16 mouse cellular contexts compared by ENCODE assay signal in genomic region chr5:123120624-123121215, GRCm38 (mm10).
"Had no signal": no experiment of that assay in that cellular context is flagged by ENCODE, and none has a peak within 500 bp of the region (broad histone marks: within the 10 kb centered on the region; RNA-seq: fewer than 3 reads in every experiment).

No protein-coding gene starts in this region.

- H3K4me2 ChIP-seq: liver, embryonic 13.5 days; lung, embryonic 15.5 days; midbrain, embryonic 11.5 days; neural tube, embryonic 13.5 days had no signal

- H3K36me3 ChIP-seq: lung, embryonic 15.5 days had no signal

- H3K27me3 ChIP-seq: liver, embryonic 13.5 days; lung, embryonic 15.5 days; neural tube, embryonic 13.5 days had no signal

- DNase-seq: kidney, adult 18-20 months; kidney, postnatal 25 days; layer of hippocampus, adult 9-11 months; liver; liver, embryonic 13.5 days; liver, postnatal 0 days; lung, postnatal 14 days; retina, postnatal 1 day; right cerebral cortex, postnatal 4 days; spleen, adult 18-20 months; thymus, adult 2 months; thymus, postnatal 25 days had no signal

- H3K9ac ChIP-seq: liver, embryonic 13.5 days; liver, postnatal 0 days; lung, embryonic 15.5 days; neural tube, embryonic 13.5 days had no signal

- ATAC-seq: liver, postnatal 0 days; midbrain, embryonic 16.5 days had no signal

- H3K9me3 ChIP-seq: lung, embryonic 15.5 days; neural tube, embryonic 13.5 days had no signal

- H3K27ac ChIP-seq: lung, embryonic 15.5 days; neural tube, embryonic 13.5 days had no signal

- H3K4me3 ChIP-seq: liver, embryonic 13.5 days; lung, embryonic 15.5 days; neural tube, embryonic 13.5 days had no signal
